Mouse (Mus musculus): ENCODE results near the gene Itga3. TPM values are rescaled to one million over a fixed set of nuclear protein-coding genes. Genes with fewer than 3 reads are reported as not detected.

The Itga3 gene
- polyA plus RNA-seq, 1 experiment, result 86.4 TPM

DNA sequence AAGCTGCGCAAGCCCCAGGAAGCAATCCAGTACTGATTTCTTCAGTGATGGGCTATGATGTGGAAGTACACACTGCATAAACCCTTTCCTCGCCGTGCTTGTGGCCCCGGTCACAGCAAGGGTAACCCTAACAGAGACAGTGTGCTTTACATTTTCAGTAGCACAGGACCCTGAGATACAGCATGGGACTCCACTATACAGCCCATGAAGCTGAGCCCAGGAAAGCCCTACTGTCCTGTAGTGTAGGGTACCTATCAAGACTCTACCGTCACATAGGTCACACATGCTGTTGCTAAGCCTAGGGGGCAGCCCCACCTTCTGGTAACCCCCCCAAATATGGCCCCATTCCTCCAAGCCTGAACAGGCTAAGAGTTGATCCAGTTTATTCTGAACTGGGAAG, 40.1 kb downstream of the Itga3 start:
- H3K36me3 ChIP-seq (ENCODE audit: control insufficient read depth, insufficient read depth, low read length, poor library complexity, severe bottlenecking), result no peaks in the 10 kb centered on the region
- H3K9ac ChIP-seq (ENCODE audit: low read depth, poor library complexity, severe bottlenecking), result no peak overlapping the region
- TF ChIP-seq CTCF (IDR thresholded peaks at IDR 0.05; ENCODE audit: low read depth, low read length) (no peak), POLR2A (IDR thresholded peaks at IDR 0.05; ENCODE audit: insufficient read depth, low read length) (no peak), EP300 (IDR thresholded peaks at IDR 0.05; ENCODE audit: insufficient read depth, low read depth, low read length) (no peak)
- peaks cover 1% of the 10 kb centered on the region for H3K4me1 ChIP-seq (ENCODE audit: control insufficient read depth, insufficient read depth, low read length)
- H3K27me3 ChIP-seq (ENCODE audit: control insufficient read depth, insufficient read depth, low read length, poor library complexity, severe bottlenecking), result no peaks in the 10 kb centered on the region
- no peaks in the 10 kb centered on the region for H3K9me3 ChIP-seq (replicated peaks; ENCODE audit: control insufficient read depth, insufficient read depth, low read length, poor library complexity, severe bottlenecking)
- H3K27ac ChIP-seq (ENCODE audit: insufficient read depth, low read length), result no peak overlapping the region
- no peak overlapping the region for H3K4me3 ChIP-seq (ENCODE audit: low read depth, low read length)

DNA sequence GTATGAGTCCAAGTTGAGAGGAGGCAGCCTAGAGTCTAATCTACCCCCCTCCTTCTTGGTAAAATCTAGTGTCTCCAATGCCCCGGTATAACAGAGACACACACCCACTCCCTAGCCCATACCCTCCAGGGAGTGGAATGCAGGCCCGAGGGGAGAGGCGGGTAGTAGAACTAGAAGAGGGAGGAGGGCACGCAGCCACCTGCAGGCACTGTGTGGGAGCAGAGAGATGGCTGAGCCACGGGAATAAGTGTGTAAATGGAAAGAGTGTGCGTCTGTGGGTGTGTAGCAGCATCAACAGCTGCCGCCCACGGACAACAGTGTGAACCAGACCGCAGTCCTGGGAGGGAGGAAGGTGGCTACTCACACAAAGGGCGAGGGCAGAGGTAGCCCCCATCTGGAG, 41.7 kb downstream of the Itga3 start:
- H3K4me3 ChIP-seq (ENCODE audit: low read depth, low read length), result no peak overlapping the region
- peaks cover 1% of the 10 kb centered on the region for H3K4me1 ChIP-seq (ENCODE audit: control insufficient read depth, insufficient read depth, low read length)
- TF ChIP-seq POLR2A (IDR thresholded peaks at IDR 0.05; ENCODE audit: insufficient read depth, low read length) (no peak), EP300 (IDR thresholded peaks at IDR 0.05; ENCODE audit: insufficient read depth, low read depth, low read length) (no peak), CTCF (IDR thresholded peaks at IDR 0.05; ENCODE audit: low read depth, low read length) (no peak)
- no peaks in the 10 kb centered on the region for H3K36me3 ChIP-seq (ENCODE audit: control insufficient read depth, insufficient read depth, low read length, poor library complexity, severe bottlenecking)
- H3K9me3 ChIP-seq (replicated peaks; ENCODE audit: control insufficient read depth, insufficient read depth, low read length, poor library complexity, severe bottlenecking), result no peaks in the 10 kb centered on the region
- no peak overlapping the region for H3K9ac ChIP-seq (ENCODE audit: low read depth, poor library complexity, severe bottlenecking)
- no peak overlapping the region for H3K27ac ChIP-seq (ENCODE audit: insufficient read depth, low read length)
- no peaks in the 10 kb centered on the region for H3K27me3 ChIP-seq (ENCODE audit: control insufficient read depth, insufficient read depth, low read length, poor library complexity, severe bottlenecking)

DNA sequence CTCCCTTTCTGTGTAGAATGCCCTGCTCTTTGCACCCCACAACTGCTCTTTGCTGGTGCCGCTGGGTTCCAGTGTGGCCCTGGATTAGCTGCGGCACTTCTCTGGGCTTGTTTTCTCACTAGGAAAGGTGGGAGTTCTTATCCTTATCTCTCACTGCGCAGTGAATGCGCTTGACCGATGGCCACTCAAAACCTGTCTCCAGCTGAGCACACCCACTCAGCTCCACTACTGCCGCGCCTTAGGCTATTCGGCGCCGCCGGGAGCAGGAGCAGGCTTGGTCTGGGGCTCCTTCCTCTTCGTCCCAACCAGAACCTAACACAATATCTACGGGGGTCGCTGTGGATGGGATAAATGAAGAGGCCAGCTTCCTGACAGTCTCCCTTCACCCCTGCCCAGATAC, 43.0 kb downstream of the Itga3 start:
- Histone ChIP-seq H3K9me3 (replicated peaks; ENCODE audit: control insufficient read depth, insufficient read depth, low read length, poor library complexity, severe bottlenecking) (no peaks in the 10 kb centered on the region), H3K27ac (ENCODE audit: insufficient read depth, low read length) (no peak overlapping the region), H3K4me1 (ENCODE audit: control insufficient read depth, insufficient read depth, low read length) (peaks cover 1% of the 10 kb centered on the region), H3K4me3 (ENCODE audit: low read depth, low read length) (no peak overlapping the region), H3K36me3 (ENCODE audit: control insufficient read depth, insufficient read depth, low read length, poor library complexity, severe bottlenecking) (no peaks in the 10 kb centered on the region), H3K9ac (ENCODE audit: low read depth, poor library complexity, severe bottlenecking) (no peak overlapping the region), H3K27me3 (ENCODE audit: control insufficient read depth, insufficient read depth, low read length, poor library complexity, severe bottlenecking) (no peaks in the 10 kb centered on the region)
- TF ChIP-seq CTCF (IDR thresholded peaks at IDR 0.05; ENCODE audit: low read depth, low read length), result no peak
- no peak for TF ChIP-seq EP300 (IDR thresholded peaks at IDR 0.05; ENCODE audit: insufficient read depth, low read depth, low read length)
- no peak for TF ChIP-seq POLR2A (IDR thresholded peaks at IDR 0.05; ENCODE audit: insufficient read depth, low read length)

DNA sequence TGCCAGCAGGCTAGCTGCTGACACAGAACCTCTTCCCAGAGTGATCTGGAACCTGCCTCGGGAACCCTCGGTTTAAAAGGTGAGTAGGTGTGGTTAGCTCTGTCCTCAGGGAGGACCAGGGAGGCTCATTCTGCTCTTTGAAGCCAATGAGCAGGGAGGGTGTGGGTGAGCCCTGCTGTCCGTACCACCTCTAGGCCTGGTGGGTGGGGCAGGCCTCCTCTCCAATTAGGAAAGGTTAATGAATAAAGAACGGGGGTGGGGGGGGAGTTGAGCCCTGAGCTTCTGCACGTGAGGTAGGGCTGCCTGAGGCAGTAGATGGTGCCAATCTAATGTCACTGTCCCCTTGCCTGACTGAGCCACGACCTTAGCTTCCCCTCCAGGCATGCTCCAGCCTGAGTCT, 43.7 kb downstream of the Itga3 start:
- no peaks in the 10 kb centered on the region for H3K36me3 ChIP-seq (ENCODE audit: control insufficient read depth, insufficient read depth, low read length, poor library complexity, severe bottlenecking)
- no peak overlapping the region for H3K4me3 ChIP-seq (ENCODE audit: low read depth, low read length)
- no peak overlapping the region for H3K9ac ChIP-seq (ENCODE audit: low read depth, poor library complexity, severe bottlenecking)
- peaks cover 1% of the 10 kb centered on the region for H3K4me1 ChIP-seq (ENCODE audit: control insufficient read depth, insufficient read depth, low read length)
- TF ChIP-seq EP300 (IDR thresholded peaks at IDR 0.05; ENCODE audit: insufficient read depth, low read depth, low read length) (no peak), CTCF (IDR thresholded peaks at IDR 0.05; ENCODE audit: low read depth, low read length) (no peak), POLR2A (IDR thresholded peaks at IDR 0.05; ENCODE audit: insufficient read depth, low read length) (no peak)
- H3K27me3 ChIP-seq (ENCODE audit: control insufficient read depth, insufficient read depth, low read length, poor library complexity, severe bottlenecking), result no peaks in the 10 kb centered on the region
- no peaks in the 10 kb centered on the region for H3K9me3 ChIP-seq (replicated peaks; ENCODE audit: control insufficient read depth, insufficient read depth, low read length, poor library complexity, severe bottlenecking)
- no peak overlapping the region for H3K27ac ChIP-seq (ENCODE audit: insufficient read depth, low read length)

DNA sequence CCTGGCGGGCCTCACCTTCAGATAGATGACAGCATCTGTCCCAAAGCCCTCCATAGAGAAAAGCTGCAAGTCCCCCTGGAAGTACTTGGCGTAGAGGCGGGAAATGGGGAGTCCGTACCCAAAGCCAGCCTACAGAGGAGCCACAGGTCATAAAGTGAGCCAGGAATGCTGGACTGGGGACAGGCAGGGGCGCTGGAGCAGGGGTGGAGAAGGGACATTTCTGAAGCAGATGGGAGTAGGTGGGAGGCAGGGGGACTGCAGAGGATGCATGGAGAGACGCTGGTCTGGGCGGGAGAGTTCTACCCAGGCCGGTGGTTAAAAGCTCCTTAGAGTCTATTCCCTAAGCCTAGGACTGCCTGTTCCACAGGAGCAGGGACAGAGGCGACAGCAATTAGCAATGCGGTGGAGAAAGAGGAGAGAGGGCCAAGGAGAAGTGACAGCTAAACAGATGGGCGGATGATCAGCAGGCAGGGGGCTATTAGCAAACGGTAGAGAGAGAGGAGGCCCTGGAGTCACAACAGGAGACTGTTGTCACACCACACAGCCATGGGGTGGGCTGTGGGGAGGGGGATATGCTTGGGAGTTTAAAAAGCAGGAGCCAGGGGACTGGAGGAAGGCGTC, 48.6 kb downstream of the Itga3 start:
- H3K9ac ChIP-seq (ENCODE audit: low read depth, poor library complexity, severe bottlenecking), result no peak overlapping the region
- no peaks in the 10 kb centered on the region for H3K9me3 ChIP-seq (replicated peaks; ENCODE audit: control insufficient read depth, insufficient read depth, low read length, poor library complexity, severe bottlenecking)
- no peaks in the 10 kb centered on the region for H3K4me1 ChIP-seq (ENCODE audit: control insufficient read depth, insufficient read depth, low read length)
- TF ChIP-seq CTCF (IDR thresholded peaks at IDR 0.05; ENCODE audit: low read depth, low read length) (no peak), EP300 (IDR thresholded peaks at IDR 0.05; ENCODE audit: insufficient read depth, low read depth, low read length) (no peak), POLR2A (IDR thresholded peaks at IDR 0.05; ENCODE audit: insufficient read depth, low read length) (no peak)
- H3K36me3 ChIP-seq (ENCODE audit: control insufficient read depth, insufficient read depth, low read length, poor library complexity, severe bottlenecking), result no peaks in the 10 kb centered on the region
- no peak overlapping the region for H3K4me3 ChIP-seq (ENCODE audit: low read depth, low read length)
- H3K27ac ChIP-seq (ENCODE audit: insufficient read depth, low read length), result no peak overlapping the region
- H3K27me3 ChIP-seq (ENCODE audit: control insufficient read depth, insufficient read depth, low read length, poor library complexity, severe bottlenecking), result no peaks in the 10 kb centered on the region

DNA sequence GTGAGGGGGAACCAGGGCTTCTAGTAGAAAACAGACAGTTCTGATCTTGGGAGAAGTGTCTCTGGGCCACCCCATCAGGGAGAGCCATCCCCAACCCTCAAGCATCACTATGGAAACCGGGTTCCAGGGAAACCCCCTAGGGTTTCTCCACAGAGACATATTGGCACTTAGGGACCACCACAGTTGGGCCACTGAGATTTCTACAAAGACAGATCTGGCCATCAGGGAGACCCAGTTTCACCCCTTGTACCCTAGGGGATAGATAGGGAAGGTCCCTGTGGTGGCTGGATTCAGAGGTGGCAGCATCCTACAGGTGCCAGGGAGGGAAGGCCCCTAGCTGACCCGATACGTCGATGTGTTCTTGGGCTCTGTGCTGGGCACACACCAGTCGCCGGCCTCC, 49.8 kb downstream of the Itga3 start:
- no peaks in the 10 kb centered on the region for H3K36me3 ChIP-seq (ENCODE audit: control insufficient read depth, insufficient read depth, low read length, poor library complexity, severe bottlenecking)
- H3K4me1 ChIP-seq (ENCODE audit: control insufficient read depth, insufficient read depth, low read length), result no peaks in the 10 kb centered on the region
- no peak overlapping the region for H3K27ac ChIP-seq (ENCODE audit: insufficient read depth, low read length)
- no peak overlapping the region for H3K9ac ChIP-seq (ENCODE audit: low read depth, poor library complexity, severe bottlenecking)
- no peak overlapping the region for H3K4me3 ChIP-seq (ENCODE audit: low read depth, low read length)
- H3K27me3 ChIP-seq (ENCODE audit: control insufficient read depth, insufficient read depth, low read length, poor library complexity, severe bottlenecking), result no peaks in the 10 kb centered on the region
- H3K9me3 ChIP-seq (replicated peaks; ENCODE audit: control insufficient read depth, insufficient read depth, low read length, poor library complexity, severe bottlenecking), result no peaks in the 10 kb centered on the region
- TF ChIP-seq POLR2A (IDR thresholded peaks at IDR 0.05; ENCODE audit: insufficient read depth, low read length), result no peak
- TF ChIP-seq EP300 (IDR thresholded peaks at IDR 0.05; ENCODE audit: insufficient read depth, low read depth, low read length), result no peak
- no peak for TF ChIP-seq CTCF (IDR thresholded peaks at IDR 0.05; ENCODE audit: low read depth, low read length)
